Mouse (Mus musculus): ENCODE measurements at regions not wholly inside any gene's neighbourhood (a gene's known extent, or its start where the extent isn't known, plus 50 kb on each side); places are given as distances from the start of the nearest gene placed in this dataset.
"Not testable (repeated sequence)": the region's sequence is repeated elsewhere in the genome, so short reads cannot be mapped to it uniquely, and the experiment has no call there.

- ATAC-seq (ENCODE audit: insufficient number of reproducible peaks, insufficient read depth, low FRiP score, low read depth); H3K4me1 ChIP-seq (ENCODE audit: control insufficient read depth in 2 of 2, insufficient read depth in 2 of 2, low read length in 2 of 2); H3K9ac ChIP-seq (ENCODE audit: low read length); H3K27me3 ChIP-seq (ENCODE audit: control insufficient read depth, insufficient read depth, low read length); H3K4me2 ChIP-seq (ENCODE audit: low read length); H3K36me3 ChIP-seq (ENCODE audit: control insufficient read depth, insufficient read depth, low read length); H3K9me3 ChIP-seq (ENCODE audit: control insufficient read depth, low read length); H3K4me3 ChIP-seq (ENCODE audit: control insufficient read depth in 1 of 2, insufficient read depth in 1 of 2, low read depth in 1 of 2, low read length in 2 of 2); H3K27ac ChIP-seq (replicated peaks in 1 of 2; ENCODE audit: control insufficient read depth in 1 of 2, insufficient read depth in 1 of 2, low read depth in 2 of 2, low read length in 2 of 2): not testable (repeated sequence)
- WGBS: 87% methylated on average over 4 of the region's 4 CpGs
Observed at GRCm38 (mm10) chr4:55630215-55630614, 97.9 kb upstream of the Klf4 start.

- Histone ChIP-seq H3K9me3 (ENCODE audit: control insufficient read depth, low read length) (no peaks in the 10 kb centered on the region), H3K9ac (ENCODE audit: low read length) (no peak overlapping the region), H3K27me3 (ENCODE audit: control insufficient read depth, insufficient read depth, low read length) (no peaks in the 10 kb centered on the region), H3K4me3 (ENCODE audit: control insufficient read depth in 1 of 2, insufficient read depth in 1 of 2, low read depth in 1 of 2, low read length in 2 of 2) (no peak overlapping the region), H3K36me3 (ENCODE audit: control insufficient read depth, insufficient read depth, low read length) (no peaks in the 10 kb centered on the region), H3K4me1 (ENCODE audit: control insufficient read depth in 2 of 2, insufficient read depth in 2 of 2, low read length in 2 of 2) (peaks cover 3 to 4% of the 10 kb centered on the region in 2 experiments; a peak in 1 of 4 replicates), H3K4me2 (ENCODE audit: low read length) (no peak overlapping the region), H3K27ac (replicated peaks in 1 of 2; ENCODE audit: control insufficient read depth in 1 of 2, insufficient read depth in 1 of 2, low read depth in 2 of 2, low read length in 2 of 2) (no peak overlapping the region)
- ATAC-seq (ENCODE audit: insufficient number of reproducible peaks, insufficient read depth, low FRiP score, low read depth): no peak
- WGBS: 92% methylated on average over 9 of the region's 9 CpGs
Observed at GRCm38 (mm10) chr4:55624779-55625178, 92.5 kb upstream of the Klf4 start.

GRCm38 (mm10) chr4:55623151-55623760, 91.0 kb upstream of the Klf4 start:
- Histone ChIP-seq H3K9ac (ENCODE audit: low read length) (no peak overlapping the region), H3K9me3 (ENCODE audit: control insufficient read depth, low read length) (no peaks in the 10 kb centered on the region), H3K4me2 (ENCODE audit: low read length) (no peak overlapping the region), H3K27me3 (ENCODE audit: control insufficient read depth, insufficient read depth, low read length) (no peaks in the 10 kb centered on the region), H3K27ac (replicated peaks in 1 of 2; ENCODE audit: control insufficient read depth in 1 of 2, insufficient read depth in 1 of 2, low read depth in 2 of 2, low read length in 2 of 2) (no peak overlapping the region), H3K4me3 (ENCODE audit: control insufficient read depth in 1 of 2, insufficient read depth in 1 of 2, low read depth in 1 of 2, low read length in 2 of 2) (no peak overlapping the region), H3K4me1 (ENCODE audit: control insufficient read depth in 2 of 2, insufficient read depth in 2 of 2, low read length in 2 of 2) (peaks cover 3 to 4% of the 10 kb centered on the region in 2 experiments; a peak in 1 of 4 replicates), H3K36me3 (ENCODE audit: control insufficient read depth, insufficient read depth, low read length) (no peaks in the 10 kb centered on the region)
- no peak for ATAC-seq (ENCODE audit: insufficient number of reproducible peaks, insufficient read depth, low FRiP score, low read depth)
- 72% methylated on average over 4 of the region's 4 CpGs for WGBS

- Histone ChIP-seq H3K4me2 (ENCODE audit: low read length) (no peak overlapping the region), H3K4me3 (ENCODE audit: control insufficient read depth in 1 of 2, insufficient read depth in 1 of 2, low read depth in 1 of 2, low read length in 2 of 2) (no peak overlapping the region), H3K27me3 (ENCODE audit: control insufficient read depth, insufficient read depth, low read length) (no peaks in the 10 kb centered on the region), H3K4me1 (ENCODE audit: control insufficient read depth in 2 of 2, insufficient read depth in 2 of 2, low read length in 2 of 2) (peaks cover 3 to 4% of the 10 kb centered on the region in 2 experiments; a peak in 1 of 4 replicates), H3K36me3 (ENCODE audit: control insufficient read depth, insufficient read depth, low read length) (no peaks in the 10 kb centered on the region), H3K9me3 (ENCODE audit: control insufficient read depth, low read length) (no peaks in the 10 kb centered on the region), H3K9ac (ENCODE audit: low read length) (no peak overlapping the region), H3K27ac (replicated peaks in 1 of 2; ENCODE audit: control insufficient read depth in 1 of 2, insufficient read depth in 1 of 2, low read depth in 2 of 2, low read length in 2 of 2) (no peak overlapping the region)
- 42% methylated on average over 4 of the region's 4 CpGs for WGBS
- no peak for ATAC-seq (ENCODE audit: insufficient number of reproducible peaks, insufficient read depth, low FRiP score, low read depth)
Observed at GRCm38 (mm10) chr4:55622651-55623050, 90.4 kb upstream of the Klf4 start.

GRCm38 (mm10) chr4:55619891-55620290, 87.6 kb upstream of the Klf4 start:
- no peaks in the 10 kb centered on the region for H3K27me3 ChIP-seq (ENCODE audit: control insufficient read depth, insufficient read depth, low read length)
- no peak for ATAC-seq (ENCODE audit: insufficient number of reproducible peaks, insufficient read depth, low FRiP score, low read depth)
- H3K4me1 ChIP-seq (ENCODE audit: control insufficient read depth in 2 of 2, insufficient read depth in 2 of 2, low read length in 2 of 2): peaks cover 3 to 4% of the 10 kb centered on the region in 2 experiments; a peak in 1 of 4 replicates
- H3K4me2 ChIP-seq (ENCODE audit: low read length): no peak overlapping the region
- WGBS: 87% methylated on average over 3 of the region's 3 CpGs
- no peaks in the 10 kb centered on the region for H3K36me3 ChIP-seq (ENCODE audit: control insufficient read depth, insufficient read depth, low read length)
- no peak overlapping the region for H3K4me3 ChIP-seq (ENCODE audit: control insufficient read depth in 1 of 2, insufficient read depth in 1 of 2, low read depth in 1 of 2, low read length in 2 of 2)
- no peak overlapping the region for H3K9ac ChIP-seq (ENCODE audit: low read length)
- no peaks in the 10 kb centered on the region for H3K9me3 ChIP-seq (ENCODE audit: control insufficient read depth, low read length)
- H3K27ac ChIP-seq (replicated peaks in 1 of 2; ENCODE audit: control insufficient read depth in 1 of 2, insufficient read depth in 1 of 2, low read depth in 2 of 2, low read length in 2 of 2): no peak overlapping the region

- Histone ChIP-seq H3K4me3 (ENCODE audit: control insufficient read depth in 1 of 2, insufficient read depth in 1 of 2, low read depth in 1 of 2, low read length in 2 of 2) (no peak overlapping the region), H3K4me2 (ENCODE audit: low read length) (no peak overlapping the region), H3K9me3 (ENCODE audit: control insufficient read depth, low read length) (no peaks in the 10 kb centered on the region), H3K9ac (ENCODE audit: low read length) (no peak overlapping the region), H3K4me1 (ENCODE audit: control insufficient read depth in 2 of 2, insufficient read depth in 2 of 2, low read length in 2 of 2) (no peaks in the 10 kb centered on the region), H3K27ac (replicated peaks in 1 of 2; ENCODE audit: control insufficient read depth in 1 of 2, insufficient read depth in 1 of 2, low read depth in 2 of 2, low read length in 2 of 2) (no peak overlapping the region), H3K27me3 (ENCODE audit: control insufficient read depth, insufficient read depth, low read length) (no peaks in the 10 kb centered on the region), H3K36me3 (ENCODE audit: control insufficient read depth, insufficient read depth, low read length) (no peaks in the 10 kb centered on the region)
- no peak for ATAC-seq (ENCODE audit: insufficient number of reproducible peaks, insufficient read depth, low FRiP score, low read depth)
- 69% methylated on average over 6 of the region's 6 CpGs for WGBS
Observed at GRCm38 (mm10) chr4:55615808-55616207, 83.5 kb upstream of the Klf4 start.

- no peak overlapping the region for H3K9ac ChIP-seq (ENCODE audit: low read length)
- no peak overlapping the region for H3K4me3 ChIP-seq (ENCODE audit: control insufficient read depth in 1 of 2, insufficient read depth in 1 of 2, low read depth in 1 of 2, low read length in 2 of 2)
- ATAC-seq (ENCODE audit: insufficient number of reproducible peaks, insufficient read depth, low FRiP score, low read depth): no peak
- no peaks in the 10 kb centered on the region for H3K4me1 ChIP-seq (ENCODE audit: control insufficient read depth in 2 of 2, insufficient read depth in 2 of 2, low read length in 2 of 2)
- no peaks in the 10 kb centered on the region for H3K9me3 ChIP-seq (ENCODE audit: control insufficient read depth, low read length)
- H3K4me2 ChIP-seq (ENCODE audit: low read length): no peak overlapping the region
- no peaks in the 10 kb centered on the region for H3K36me3 ChIP-seq (ENCODE audit: control insufficient read depth, insufficient read depth, low read length)
- no peak overlapping the region for H3K27ac ChIP-seq (replicated peaks in 1 of 2; ENCODE audit: control insufficient read depth in 1 of 2, insufficient read depth in 1 of 2, low read depth in 2 of 2, low read length in 2 of 2)
- H3K27me3 ChIP-seq (ENCODE audit: control insufficient read depth, insufficient read depth, low read length): no peaks in the 10 kb centered on the region
- 80% methylated on average over 3 of the region's 3 CpGs for WGBS
Observed at GRCm38 (mm10) chr4:55613523-55613922, 81.3 kb upstream of the Klf4 start.

GRCm38 (mm10) chr4:55610998-55611397, 78.7 kb upstream of the Klf4 start:
- 85% methylated on average over 4 of the region's 4 CpGs for WGBS
- Histone ChIP-seq H3K4me3 (ENCODE audit: control insufficient read depth in 1 of 2, insufficient read depth in 1 of 2, low read depth in 1 of 2, low read length in 2 of 2) (no peak overlapping the region), H3K4me2 (ENCODE audit: low read length) (no peak overlapping the region), H3K27me3 (ENCODE audit: control insufficient read depth, insufficient read depth, low read length) (no peaks in the 10 kb centered on the region), H3K4me1 (ENCODE audit: control insufficient read depth in 2 of 2, insufficient read depth in 2 of 2, low read length in 2 of 2) (no peaks in the 10 kb centered on the region), H3K9me3 (ENCODE audit: control insufficient read depth, low read length) (no peaks in the 10 kb centered on the region), H3K9ac (ENCODE audit: low read length) (no peak overlapping the region), H3K27ac (replicated peaks in 1 of 2; ENCODE audit: control insufficient read depth in 1 of 2, insufficient read depth in 1 of 2, low read depth in 2 of 2, low read length in 2 of 2) (no peak overlapping the region), H3K36me3 (ENCODE audit: control insufficient read depth, insufficient read depth, low read length) (no peaks in the 10 kb centered on the region)
- ATAC-seq (ENCODE audit: insufficient number of reproducible peaks, insufficient read depth, low FRiP score, low read depth): no peak
